Mouse (Mus musculus): ENCODE results near the gene Inpp5f.
"Not testable (repeated sequence)": the region's sequence is repeated elsewhere in the genome, so short reads cannot be mapped to it uniquely, and the experiment has no call there.

The Inpp5f gene

DNA sequence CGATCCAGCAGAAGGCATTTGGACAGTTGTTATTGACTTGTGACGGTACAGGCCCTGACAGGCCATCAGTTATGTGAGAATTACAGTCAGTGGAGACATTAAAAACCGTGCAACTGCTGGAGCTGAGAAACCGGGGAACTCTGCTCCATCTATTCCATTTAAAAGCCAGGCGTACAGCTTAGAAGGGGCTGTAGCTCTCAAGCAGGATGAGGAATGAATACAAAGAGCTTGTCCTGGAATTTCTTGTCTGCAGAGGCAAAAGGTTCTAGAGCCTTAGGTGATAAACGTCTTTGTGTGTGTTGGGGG lies 18.2 kb upstream of the Inpp5f start:
- no peak for DNase-seq (ENCODE audit: low read depth)

DNA sequence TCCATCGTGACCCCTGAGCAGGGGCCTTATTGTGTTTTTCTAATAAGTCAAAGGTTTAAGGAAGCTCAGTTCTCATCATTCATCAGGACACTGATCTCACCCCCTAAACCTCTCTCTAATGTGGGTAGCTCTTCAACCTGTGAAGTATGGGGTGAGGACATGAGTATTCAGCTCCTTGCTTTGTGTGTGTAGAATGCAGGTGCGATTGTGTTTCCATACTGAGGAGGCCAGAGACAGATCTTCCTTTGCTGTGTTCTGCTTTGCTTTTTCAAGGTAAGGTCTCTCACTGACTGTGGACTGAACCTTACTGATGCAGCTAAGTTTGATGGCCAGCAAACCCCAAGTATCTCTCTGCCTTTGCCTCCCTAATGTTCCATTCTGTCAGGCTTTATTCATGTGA lies 14.9 kb upstream of the Inpp5f start:
- DNase-seq (ENCODE audit: low read depth): no peak

DNA sequence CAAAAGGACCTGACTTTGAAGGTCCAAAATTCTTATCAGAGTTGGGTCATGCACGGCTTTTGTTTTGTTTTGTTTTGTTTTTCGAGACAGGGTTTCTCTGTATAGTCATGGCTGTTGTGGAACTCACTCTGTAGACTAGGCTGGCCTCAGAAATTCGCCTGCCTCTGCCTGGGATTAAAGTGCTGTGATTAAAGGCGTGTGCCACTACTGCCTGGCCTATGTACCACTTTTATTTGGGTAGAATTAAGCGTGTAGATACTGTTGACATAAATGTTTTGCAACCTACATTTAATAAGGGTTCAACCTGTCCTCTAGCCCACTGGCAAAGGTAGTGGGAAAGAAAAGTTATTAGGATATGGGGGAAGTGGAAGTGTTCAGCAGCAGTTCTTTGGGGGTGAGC lies 12.1 kb upstream of the Inpp5f start:
- no peak for DNase-seq (ENCODE audit: low read depth)

DNA sequence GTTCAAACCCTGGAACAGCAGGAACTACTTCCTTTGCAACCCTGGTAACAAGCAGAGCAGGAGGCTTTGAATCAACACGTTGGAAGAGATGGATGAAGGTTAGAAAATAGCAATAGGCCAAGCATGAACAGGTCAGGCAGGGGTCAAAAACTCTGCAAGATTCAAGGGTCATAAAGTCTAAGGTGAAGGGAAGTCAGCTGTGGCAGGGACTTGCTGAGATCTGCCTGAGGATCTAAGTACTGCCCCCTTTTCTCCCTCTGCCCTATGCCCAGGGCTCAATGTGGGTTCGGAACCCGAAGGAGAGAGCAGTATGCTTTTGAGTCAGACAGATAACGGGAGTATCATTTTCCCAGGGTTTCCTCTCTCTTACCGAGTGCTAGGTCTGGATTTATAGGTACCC lies 9.3 kb upstream of the Inpp5f start:
- DNase-seq (ENCODE audit: low read depth): no peak

DNA sequence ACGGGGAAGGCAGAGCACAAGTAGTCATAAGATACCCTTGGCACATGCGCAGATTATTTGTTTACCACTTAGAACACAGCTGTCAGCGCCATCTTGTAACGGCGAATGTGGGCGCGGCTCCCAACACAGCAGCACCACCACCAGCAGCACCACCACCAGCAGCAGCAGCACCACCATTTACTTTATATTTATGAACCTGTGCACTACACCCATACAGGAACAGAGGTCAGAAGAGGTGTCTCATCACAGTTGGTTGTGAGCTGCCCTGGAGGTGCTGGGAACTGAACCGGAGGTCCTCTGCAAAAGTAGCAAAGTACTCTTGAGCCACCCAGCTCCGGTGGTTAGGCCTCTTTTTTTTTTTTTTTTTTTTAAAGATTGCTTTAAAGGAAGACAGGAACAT lies 1.2 kb upstream of the Inpp5f start:
- not testable (repeated sequence) for DNase-seq (ENCODE audit: low read depth)

DNA sequence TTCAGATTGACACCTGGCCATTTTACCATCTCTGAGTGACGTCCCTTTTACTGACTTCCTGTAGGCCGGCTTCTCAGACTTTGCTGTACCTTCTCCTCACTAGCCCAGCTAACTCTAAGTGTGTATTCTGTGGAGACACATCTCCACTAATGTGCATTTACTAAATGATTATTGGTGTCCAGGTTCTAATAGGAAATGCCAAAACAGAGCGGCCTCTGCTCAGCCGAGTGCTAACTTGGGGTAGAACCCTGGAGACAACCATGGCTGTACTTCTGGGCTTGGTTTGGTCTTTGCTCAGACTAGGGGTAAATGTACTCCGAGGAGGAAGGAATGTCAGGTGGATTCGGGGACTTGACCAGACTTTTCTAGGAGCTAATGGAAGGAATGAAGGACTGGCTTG lies 638 bp upstream of the Inpp5f start:
- no peak for DNase-seq (ENCODE audit: low read depth)

DNA sequence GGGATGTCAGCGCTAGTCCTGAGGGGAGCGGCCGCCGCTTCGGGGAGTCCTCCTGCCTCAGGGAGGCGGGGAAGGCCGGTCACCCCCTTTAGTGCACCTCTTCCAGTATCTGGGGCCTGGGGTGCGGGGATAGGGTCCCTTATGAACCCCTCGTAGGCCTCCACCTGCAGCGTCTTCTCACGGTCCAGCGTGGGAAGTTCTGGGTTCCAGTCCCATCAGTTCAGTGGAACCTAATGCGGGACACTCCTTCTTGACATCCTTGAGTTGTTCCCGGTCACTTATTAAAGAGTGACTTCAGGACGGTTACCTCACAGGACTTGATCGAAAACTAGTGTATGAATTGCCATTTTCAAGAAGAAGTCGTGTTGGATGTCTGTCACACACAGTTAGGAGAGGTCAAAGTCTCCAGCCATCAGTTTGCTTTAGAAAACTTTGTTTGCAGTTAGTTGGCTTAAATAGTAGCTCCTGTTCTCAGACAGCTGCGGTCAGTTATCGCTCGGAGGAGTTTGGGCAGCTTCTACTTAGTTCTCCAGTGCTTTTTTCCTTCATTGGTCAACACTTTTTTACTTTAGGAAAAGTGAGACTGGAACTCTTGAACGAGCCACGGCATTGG lies 777 bp downstream of the Inpp5f start:
- DNase-seq (ENCODE audit: low read depth): no peak

DNA sequence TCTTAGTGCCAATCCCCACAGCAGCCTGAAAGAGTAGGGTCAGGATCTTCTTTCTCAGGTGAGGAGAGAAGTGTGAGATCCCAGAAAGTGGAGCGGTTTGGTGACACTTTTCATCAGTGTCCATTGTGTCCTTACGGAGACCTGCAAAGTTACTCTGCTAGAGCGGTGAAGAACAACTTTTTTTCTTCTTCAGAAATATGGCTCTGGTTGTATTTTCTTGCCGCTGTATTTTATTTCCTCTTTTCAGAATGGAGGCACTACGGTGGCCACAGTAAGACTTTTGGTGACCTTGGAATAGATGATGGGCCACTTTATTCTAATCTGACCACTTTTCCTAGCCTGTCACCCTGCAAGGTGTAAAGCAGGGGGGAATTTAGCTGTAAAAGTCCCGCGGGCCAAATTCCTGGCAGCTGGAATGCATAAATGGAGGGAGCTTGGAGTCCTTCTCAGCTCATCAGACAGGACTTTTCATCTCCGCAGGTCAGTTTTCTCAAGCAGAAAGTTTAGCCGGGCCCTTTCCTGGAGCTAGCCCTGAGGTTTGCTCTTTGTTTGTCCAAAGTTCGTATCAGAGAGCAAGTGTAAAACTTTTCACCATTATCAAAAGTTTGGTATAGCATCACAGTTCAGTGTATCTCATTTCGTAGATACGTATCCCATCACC lies 1.5 kb downstream of the Inpp5f start:
- DNase-seq (ENCODE audit: low read depth): no peak

DNA sequence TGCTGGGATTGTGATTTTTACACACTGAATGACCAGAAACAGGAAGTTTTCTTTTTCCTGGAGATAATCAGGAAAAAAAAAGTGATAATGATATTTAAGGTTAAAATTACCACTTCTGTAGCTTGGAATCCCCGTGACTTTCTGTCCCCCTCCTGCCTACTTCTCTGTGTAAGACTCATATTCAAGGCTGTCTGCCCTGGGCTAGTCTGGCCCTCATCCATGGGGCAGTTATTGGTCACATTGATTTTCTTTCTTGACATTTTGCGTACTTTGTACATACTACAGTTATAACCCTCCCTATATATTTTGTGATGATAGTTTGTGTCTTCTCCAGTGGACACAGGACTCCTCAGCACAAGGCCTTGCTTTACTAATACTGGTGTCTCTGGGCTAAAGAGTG lies 2.5 kb downstream of the Inpp5f start:
- DNase-seq (ENCODE audit: low read depth): no peak

DNA sequence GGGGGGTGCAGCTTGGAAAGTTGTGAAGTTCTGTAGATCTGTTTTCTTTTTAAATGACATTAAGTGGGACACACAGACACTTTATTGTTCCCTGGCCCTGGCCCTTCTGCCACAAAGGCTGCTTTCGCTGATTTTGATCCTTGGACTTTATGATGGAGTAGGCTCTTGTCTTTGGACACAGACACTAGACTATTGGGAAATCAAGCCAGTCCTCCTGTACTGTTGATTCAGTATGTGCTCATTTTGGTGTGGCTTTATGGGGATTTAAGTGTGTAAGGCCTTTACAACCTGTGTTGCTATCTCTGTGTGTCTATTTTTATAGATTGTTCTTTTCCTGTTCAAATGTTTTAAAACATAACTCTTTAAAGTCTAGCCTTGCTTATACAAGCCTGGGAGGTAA lies 6.5 kb downstream of the Inpp5f start:
- no peak for DNase-seq (ENCODE audit: low read depth)

DNA sequence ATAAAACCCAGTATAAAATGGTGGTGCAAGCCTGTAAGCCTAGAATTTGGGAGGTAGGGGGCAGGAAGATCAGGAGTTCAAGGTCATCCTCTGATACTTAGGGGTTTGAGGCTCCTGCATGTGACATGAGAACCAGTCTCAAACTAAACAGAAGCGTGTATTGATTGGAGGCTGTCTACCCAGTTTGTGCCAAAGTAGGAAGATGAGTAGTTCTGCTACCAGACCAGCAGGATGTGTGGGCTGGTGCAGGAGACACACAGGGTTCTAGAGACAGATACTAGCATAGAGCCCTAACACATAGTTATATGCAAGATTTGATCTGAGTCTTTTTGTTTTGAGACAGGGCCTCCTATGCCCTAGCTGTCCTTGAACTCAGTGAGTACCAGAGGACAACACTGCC lies 9.1 kb downstream of the Inpp5f start:
- no peak for DNase-seq (ENCODE audit: low read depth)

DNA sequence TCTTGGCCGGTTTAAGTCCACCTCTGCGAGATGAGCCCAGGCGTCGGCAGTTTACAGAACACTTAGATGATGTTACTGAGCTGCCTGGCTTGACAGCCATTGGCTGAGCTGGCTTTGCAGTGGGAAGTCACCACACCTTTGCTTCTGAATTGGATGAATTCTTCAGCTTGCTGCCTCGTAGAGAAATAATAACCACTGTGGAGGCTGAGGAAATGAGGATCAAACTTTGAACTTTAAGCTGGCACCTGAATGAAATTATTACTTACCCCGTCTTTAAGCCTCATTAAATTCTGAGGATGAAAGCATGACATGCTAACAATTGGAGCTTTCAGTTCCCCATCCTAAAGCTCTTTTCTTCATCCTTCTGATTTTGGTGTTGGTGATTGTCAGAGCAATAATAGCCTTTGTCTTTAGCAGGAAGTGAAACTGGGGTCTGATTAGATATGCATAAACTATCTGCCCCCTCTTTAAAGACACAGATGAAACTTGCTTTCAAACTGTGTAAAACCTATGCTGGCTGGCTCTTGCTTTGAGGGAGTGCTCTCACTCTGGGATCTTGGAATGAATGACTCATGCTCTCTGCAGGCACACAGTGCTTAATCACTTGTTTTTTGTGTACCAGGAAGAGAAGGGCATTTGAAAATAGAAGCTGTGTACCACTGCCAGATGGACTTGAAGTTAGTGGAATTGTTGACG lies 11.3 kb downstream of the Inpp5f start:
- DNase-seq (ENCODE audit: low read depth): peak; percentile 66

DNA sequence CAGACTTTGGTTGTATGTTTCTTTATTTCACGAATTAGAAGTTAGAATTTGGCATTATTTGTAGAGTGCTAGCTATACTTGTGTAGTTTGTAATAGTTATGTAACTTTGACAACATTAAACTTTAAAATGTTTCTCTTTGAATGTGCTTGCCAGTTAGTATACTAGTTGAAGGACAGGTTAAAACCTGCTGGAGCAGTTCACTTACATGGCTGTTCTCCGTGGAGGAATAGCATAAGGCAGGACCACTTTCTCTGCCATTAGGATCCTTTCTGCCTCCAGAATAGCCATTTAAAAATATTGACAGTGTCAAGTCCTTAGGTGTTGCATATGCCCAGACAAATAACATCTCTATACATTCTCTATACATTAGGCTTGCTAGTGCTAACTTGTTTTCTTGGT lies 11.9 kb downstream of the Inpp5f start:
- DNase-seq (ENCODE audit: low read depth): no peak

DNA sequence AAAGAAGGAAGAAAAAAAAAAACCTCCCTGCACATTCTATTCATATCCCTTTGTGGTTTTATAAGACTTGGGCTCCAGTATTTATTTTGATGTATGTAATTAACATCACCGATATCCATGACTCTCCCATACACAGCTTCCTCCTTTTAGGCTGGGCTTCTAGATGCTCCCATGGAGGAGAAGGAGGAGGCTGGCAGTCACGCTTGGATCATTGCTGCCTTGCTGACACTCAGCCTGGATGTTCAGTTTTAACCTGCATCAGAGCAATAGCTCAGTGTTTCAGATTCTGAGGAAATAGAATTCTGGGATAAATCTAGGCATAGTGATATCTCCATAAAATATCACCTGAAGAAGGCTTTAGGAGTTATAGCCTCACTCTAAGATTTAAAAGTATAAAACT lies 14.3 kb downstream of the Inpp5f start:
- DNase-seq (ENCODE audit: low read depth): no peak

DNA sequence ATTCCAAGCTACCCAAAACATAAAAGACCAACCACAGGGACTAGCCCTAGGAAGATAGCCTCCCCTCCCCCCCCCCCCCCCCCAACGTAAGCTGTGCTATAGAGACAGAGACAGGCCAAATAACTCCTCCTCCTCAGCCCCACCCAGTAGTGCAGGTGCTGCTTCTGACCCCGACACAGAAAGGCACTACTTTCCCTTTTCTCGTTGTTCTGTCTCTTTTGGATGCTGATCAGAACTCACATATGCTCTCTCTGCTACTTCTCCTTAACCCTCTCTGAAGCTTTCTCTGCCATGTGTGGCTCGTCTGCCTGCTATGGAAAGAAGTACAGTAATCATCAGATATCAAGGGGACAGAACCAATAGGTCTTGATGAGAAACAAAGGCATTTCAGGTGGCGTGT lies 15.5 kb downstream of the Inpp5f start:
- DNase-seq (ENCODE audit: low read depth): no peak

DNA sequence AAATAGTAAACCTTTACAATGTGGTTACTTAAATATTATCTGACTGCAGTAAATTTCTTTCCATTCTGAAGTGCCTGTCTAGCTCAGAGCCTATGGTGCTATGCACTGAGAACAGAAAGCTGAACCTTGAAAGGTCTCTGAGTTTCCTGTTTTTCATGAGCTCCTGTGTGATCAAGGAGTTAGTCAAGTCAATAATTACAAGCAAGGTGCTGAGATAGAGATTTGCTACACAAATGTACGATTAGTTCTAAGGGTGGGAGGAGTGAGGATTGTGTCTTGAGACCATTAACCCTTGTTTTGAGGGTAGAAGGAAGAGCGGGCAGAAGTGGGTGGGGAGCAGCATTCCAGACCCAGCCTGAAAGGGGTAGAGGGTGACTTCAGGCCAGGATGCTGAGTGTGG lies 16.1 kb downstream of the Inpp5f start:
- DNase-seq (ENCODE audit: low read depth): no peak

DNA sequence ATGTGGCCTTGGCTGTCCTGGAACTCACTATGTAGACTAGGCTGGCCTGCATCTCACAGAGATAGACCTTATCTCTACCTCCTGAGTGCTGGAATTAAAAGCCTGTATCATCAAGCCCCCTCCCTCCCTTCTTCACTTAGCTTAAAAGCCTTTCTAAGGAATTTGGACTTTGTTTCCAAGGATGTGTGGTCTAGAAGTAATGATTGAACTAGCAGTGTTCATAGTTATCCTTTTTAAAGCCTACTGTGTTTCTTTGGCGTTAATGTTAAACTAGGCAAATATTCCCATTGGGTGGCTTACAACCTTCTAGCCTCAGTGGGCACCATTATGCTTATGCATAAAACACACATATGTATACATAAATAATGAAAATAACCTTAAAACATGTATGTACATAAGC lies 16.6 kb downstream of the Inpp5f start:
- no peak for DNase-seq (ENCODE audit: low read depth)

DNA sequence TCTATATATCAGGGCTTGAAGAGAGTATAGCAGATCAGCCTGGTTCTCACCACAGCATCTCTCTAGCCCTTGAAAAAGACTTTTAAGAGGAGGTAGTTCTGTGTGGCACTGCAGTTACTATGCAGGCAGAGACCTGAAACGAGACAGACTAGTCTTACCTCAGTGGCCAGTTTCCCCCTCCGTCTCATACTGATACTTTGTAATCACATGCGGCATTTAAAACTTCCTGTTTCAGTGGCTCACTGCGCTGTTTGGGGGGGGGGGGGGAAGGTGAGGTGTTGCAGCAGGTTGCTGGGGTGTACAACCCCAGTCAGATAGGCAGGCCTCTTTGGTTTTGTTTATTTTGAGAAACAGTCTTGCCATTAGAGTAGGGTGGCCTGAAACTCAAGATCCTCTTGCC lies 22.0 kb downstream of the Inpp5f start:
- DNase-seq (ENCODE audit: low read depth): no peak

DNA sequence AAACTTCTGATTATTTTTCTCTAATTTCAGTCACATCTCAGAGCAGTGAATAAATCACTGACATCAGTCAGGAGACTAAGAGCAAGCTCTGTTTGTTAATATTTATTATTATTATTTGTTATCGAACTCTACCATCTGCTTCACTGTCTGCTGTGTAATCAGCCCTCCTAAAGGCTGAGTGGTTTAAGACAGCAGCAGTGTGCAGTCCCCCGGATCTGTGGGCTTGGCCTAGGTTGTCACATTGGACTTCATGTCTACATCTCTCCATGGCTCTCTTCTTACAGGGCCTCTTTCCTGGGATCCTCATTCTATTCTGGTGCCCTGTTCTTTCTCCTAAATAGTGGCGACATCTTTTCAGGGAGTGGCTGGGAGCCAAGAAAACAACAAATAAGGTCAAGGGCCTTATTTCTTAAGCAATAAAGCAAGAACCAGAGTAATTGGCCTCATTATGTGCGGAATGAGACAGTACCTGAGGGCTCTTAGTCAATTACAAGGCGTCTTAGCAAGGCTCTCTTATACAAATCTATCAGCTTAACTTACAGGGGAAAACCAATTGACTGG lies 28.9 kb downstream of the Inpp5f start:
- DNase-seq (ENCODE audit: low read depth): no peak

DNA sequence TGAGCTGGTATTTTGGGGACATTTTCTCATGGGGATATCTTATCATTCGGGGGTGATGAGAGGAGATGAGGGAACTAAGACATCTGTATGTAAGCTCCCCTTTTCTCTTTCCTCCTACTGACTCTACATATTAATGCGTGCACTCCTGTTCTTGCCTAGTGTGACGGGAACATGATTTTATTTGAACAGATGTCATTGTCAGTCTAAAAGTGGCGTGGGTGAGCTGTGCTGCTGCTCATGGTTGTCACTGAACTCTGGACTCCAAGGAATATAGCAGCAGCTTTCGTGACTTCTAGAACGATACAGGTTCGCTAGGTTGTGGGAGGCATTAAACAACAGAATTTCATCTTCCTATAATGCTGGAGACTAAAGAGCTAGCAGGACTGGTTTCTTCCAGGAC lies 30.4 kb downstream of the Inpp5f start:
- no peak for DNase-seq (ENCODE audit: low read depth)

DNA sequence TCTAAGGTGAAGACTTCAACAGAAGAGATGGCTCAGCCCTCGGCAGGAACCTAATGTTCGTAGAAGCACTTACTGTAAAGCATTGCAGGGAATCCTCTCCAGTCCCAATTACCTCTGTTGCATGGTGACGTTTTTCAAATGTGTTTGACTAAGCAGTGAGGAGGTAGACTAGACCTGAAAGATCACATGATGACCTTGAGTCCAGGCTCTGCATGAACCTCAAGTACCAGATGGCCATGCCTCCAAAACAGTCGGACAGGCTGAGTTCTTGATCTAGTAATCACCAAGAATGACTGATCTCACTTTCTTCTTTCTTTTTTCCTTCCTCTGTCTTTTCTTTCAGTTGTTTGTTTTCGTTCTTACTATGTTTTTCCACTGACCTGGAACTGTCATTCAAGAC lies 31.3 kb downstream of the Inpp5f start:
- DNase-seq (ENCODE audit: low read depth): no peak

DNA sequence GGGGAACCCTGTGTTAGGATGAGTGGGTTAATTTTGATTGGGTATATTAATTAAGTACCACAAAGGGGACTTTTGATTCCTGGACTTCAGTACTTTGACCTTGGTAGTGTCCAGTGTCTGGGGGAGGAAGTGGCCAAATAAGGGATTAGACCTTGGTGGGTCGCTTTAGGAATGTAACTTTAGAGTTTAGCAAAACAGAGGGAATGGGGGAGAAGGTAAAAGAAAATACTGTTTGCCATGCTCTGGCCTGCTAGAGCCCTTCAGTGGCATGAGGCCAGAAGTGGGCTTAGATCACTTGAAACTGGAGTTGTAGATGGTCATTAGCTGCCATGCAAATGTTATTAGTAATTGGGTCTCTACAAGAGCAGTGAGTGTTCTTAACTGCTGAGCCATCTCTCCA lies 45.8 kb downstream of the Inpp5f start:
- no peak for DNase-seq (ENCODE audit: low read depth)

DNA sequence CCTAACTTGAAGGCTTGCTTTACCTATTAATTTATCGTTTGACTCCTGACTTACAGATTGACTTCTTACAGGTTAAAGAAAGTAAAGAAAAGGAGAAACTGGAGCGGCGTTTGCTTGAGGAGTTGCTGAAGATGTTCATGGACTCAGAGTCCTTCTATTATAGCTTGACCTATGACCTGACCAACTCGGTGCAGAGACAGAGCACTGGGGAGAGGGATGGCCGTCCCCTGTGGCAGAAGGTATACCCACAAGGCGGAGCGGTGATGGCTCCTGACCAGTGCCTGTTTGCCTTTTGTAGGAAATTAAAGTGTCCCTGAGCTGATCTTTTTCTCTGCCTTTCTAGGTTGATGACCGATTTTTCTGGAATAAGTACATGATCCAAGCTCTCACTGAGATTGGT lies 52.8 kb downstream of the Inpp5f start:
- DNase-seq (ENCODE audit: low read depth): no peak

Measured in fibroblast of lung, adult 2 months (primary cell).